26 mouse cellular contexts compared by ENCODE assay signal in the genomic region with DNA sequence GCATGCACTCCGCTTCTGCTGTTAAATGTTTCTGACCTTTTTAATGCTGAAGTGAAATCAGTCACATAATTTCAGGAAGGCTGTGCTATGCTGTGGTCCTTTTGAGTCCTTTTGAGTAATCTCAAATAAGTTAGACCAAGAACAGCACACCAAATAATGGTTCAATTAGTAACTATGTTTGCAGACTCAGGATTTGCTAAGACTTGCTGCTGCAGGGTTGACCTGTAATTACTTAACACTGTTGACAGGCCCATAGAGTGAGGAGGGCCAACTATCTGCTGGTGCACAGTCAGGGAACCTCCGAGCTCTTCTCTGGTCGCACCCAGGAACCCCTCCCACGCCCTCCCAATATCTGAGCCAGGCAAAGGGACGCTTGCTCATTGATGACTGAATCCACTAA.
A peak's percentile ranks its signal among the peaks of the same experiment; 100 is the strongest.
DNase-seq lines count a peak whose midpoint lies in the region; ATAC-seq and TF ChIP-seq lines count a peak whose summit lies in the region.
"Had no signal": no experiment of that assay in that cellular context is flagged by ENCODE, and none has a peak within 500 bp of the region (broad histone marks: within the 10 kb centered on the region; RNA-seq: fewer than 3 reads in every experiment).

No protein-coding gene starts in this region.

- no peak overlapping the region for H3K27ac ChIP-seq in liver, adult 2 months (replicated peaks; ENCODE audit: insufficient read depth, low read depth, low read length)
- H3K27ac ChIP-seq in stomach, embryonic 15.5 days, result 0 out of 2 replicates have a peak overlapping the region, but pooled peaks have one; percentile 45
- H3K27ac ChIP-seq in stomach, postnatal 0 days (replicated peaks), result no peak overlapping the region
- H3K27ac ChIP-seq: embryonic facial prominence, embryonic 12.5 days; embryonic facial prominence, embryonic 15.5 days; heart, embryonic 15.5 days had no signal

- no peak for TF ChIP-seq POLR2A in liver, adult 2 months (IDR thresholded peaks at IDR 0.05; ENCODE audit: extremely low read depth, insufficient read depth, low read length)

- no peaks in the 10 kb centered on the region for H3K79me2 ChIP-seq in liver, adult 2 months (ENCODE audit: control insufficient read depth, insufficient read depth, low read length)

- H3K4me3 ChIP-seq in liver, adult 2 months (ENCODE audit: insufficient read depth, low read depth, low read length), result no peak overlapping the region
- H3K4me3 ChIP-seq in stomach, embryonic 15.5 days (replicated peaks), result no peak overlapping the region
- no peak overlapping the region for H3K4me3 ChIP-seq in stomach, postnatal 0 days (ENCODE audit: low read depth, low read length)
- H3K4me3 ChIP-seq: embryonic facial prominence, embryonic 12.5 days; embryonic facial prominence, embryonic 15.5 days; gastrocnemius, adult 2 months; heart, embryonic 12.5 days; heart, embryonic 15.5 days; hindbrain, embryonic 10.5 days; hindbrain, embryonic 13.5 days had no signal

- H3K27me3 ChIP-seq in liver, adult 2 months (ENCODE audit: control insufficient read depth, insufficient read depth, low read length), result no peaks in the 10 kb centered on the region
- no peaks in the 10 kb centered on the region for H3K27me3 ChIP-seq in stomach, embryonic 15.5 days (replicated peaks)
- no peaks in the 10 kb centered on the region for H3K27me3 ChIP-seq in stomach, postnatal 0 days (ENCODE audit: control insufficient read depth, insufficient read depth, low read length)
- H3K27me3 ChIP-seq: embryonic facial prominence, embryonic 12.5 days; embryonic facial prominence, embryonic 15.5 days; heart, embryonic 12.5 days; heart, embryonic 15.5 days had no signal

- no peak for TF ChIP-seq EP300 in stomach, postnatal 0 days (optimal IDR thresholded peaks at IDR 0.05)

- TF ChIP-seq CTCF in liver, adult 2 months (IDR thresholded peaks at IDR 0.05; ENCODE audit: low read depth, low read length), result no peak
- TF ChIP-seq CTCF in stomach, postnatal 0 days (IDR thresholded peaks at IDR 0.05; ENCODE audit: low read depth), result no peak

- H3K4me1 ChIP-seq in liver, adult 2 months (ENCODE audit: control insufficient read depth, insufficient read depth, low read length), result peaks cover 9% of the 10 kb centered on the region
- H3K4me1 ChIP-seq in stomach, embryonic 15.5 days, result no peaks in the 10 kb centered on the region
- no peaks in the 10 kb centered on the region for H3K4me1 ChIP-seq in stomach, postnatal 0 days (replicated peaks; ENCODE audit: control insufficient read depth, insufficient read depth)

- no peaks in the 10 kb centered on the region for H3K36me3 ChIP-seq in liver, adult 2 months (ENCODE audit: control insufficient read depth, insufficient read depth, low read length)
- H3K36me3 ChIP-seq in stomach, embryonic 15.5 days, result no peaks in the 10 kb centered on the region
- H3K36me3 ChIP-seq in stomach, postnatal 0 days (ENCODE audit: control insufficient read depth, insufficient read depth, low read length), result no peaks in the 10 kb centered on the region
- H3K36me3 ChIP-seq: embryonic facial prominence, embryonic 12.5 days; embryonic facial prominence, embryonic 15.5 days; heart, embryonic 15.5 days had no signal

- no peak for ATAC-seq in stomach, embryonic 15.5 days (ENCODE audit: insufficient read depth, low FRiP score, low read depth)
- ATAC-seq in stomach, postnatal 0 days (ENCODE audit: low FRiP score, low TSS enrichment), result no peak
- no peak for ATAC-seq in granulocyte monocyte progenitor cell, adult 5-6 weeks (replicated peaks; ENCODE audit: poor library complexity, severe bottlenecking)
- ATAC-seq: CD4-positive, CD25-positive, alpha-beta regulatory T cell, adult 4 months; forebrain, embryonic 14.5 days; forebrain, postnatal 0 days had no signal

- no peak overlapping the region for H3K9ac ChIP-seq in liver, adult 2 months (ENCODE audit: low read depth, low read length)
- no peak overlapping the region for H3K9ac ChIP-seq in stomach, embryonic 15.5 days
- no peak overlapping the region for H3K9ac ChIP-seq in stomach, postnatal 0 days (ENCODE audit: low read length)
- H3K9ac ChIP-seq: embryonic facial prominence, embryonic 12.5 days; embryonic facial prominence, embryonic 15.5 days; forebrain, postnatal 0 days; heart, embryonic 12.5 days; heart, embryonic 15.5 days; hindbrain, embryonic 13.5 days had no signal

- DNase-seq in liver, adult 2 months (ENCODE audit: extremely low read depth, low read depth, low spot score), result peak; percentile 77
- DNase-seq in liver, result no peak
- no peak for DNase-seq in stomach, postnatal 0 days (ENCODE audit: low spot score)
- DNase-seq in yolk sac, embryonic 10.5 days (ENCODE audit: low spot score), result peak; percentile 18
- DNase-seq: adrenal gland, adult 2 months; adrenal gland, postnatal 14 days; cerebellum, adult 11 months; cerebellum, adult 2 months; cerebellum, adult 9-11 months; cerebellum, postnatal 25 days; forebrain, postnatal 0 days; gastrocnemius, adult 2 months; gastrocnemius, postnatal 14 days; heart, adult 18-20 months; heart, postnatal 10 days; heart, postnatal 36 days had no signal

- H3K9me3 ChIP-seq in stomach, embryonic 15.5 days, result no peaks in the 10 kb centered on the region
- H3K9me3 ChIP-seq in stomach, postnatal 0 days (ENCODE audit: control insufficient read depth, low read length), result no peaks in the 10 kb centered on the region
- H3K9me3 ChIP-seq: embryonic facial prominence, embryonic 12.5 days; embryonic facial prominence, embryonic 15.5 days; heart, embryonic 12.5 days; heart, embryonic 15.5 days; hindbrain, embryonic 10.5 days; hindbrain, embryonic 13.5 days had no signal

- WGBS in liver, adult 2 months, result 39% methylated on average over 5 of the region's 5 CpGs
- WGBS in stomach, embryonic 15.5 days, result 73% methylated on average over 5 of the region's 5 CpGs
- WGBS in stomach, postnatal 0 days, result 73% methylated on average over 5 of the region's 5 CpGs

- no peak overlapping the region for H3K4me2 ChIP-seq in stomach, embryonic 15.5 days
- no peak overlapping the region for H3K4me2 ChIP-seq in stomach, postnatal 0 days (replicated peaks; ENCODE audit: low read depth)
- H3K4me2 ChIP-seq: embryonic facial prominence, embryonic 12.5 days; embryonic facial prominence, embryonic 15.5 days; heart, embryonic 12.5 days; heart, embryonic 15.5 days; hindbrain, embryonic 13.5 days had no signal

Comparison
In these comparisons a context has a peak if more than half of its experiments do, and no peak if none do; other contexts are left out.
1. DNase-seq: peak in liver, adult 2 months (single experiment) and yolk sac, embryonic 10.5 days (single experiment); none in liver (single experiment) and stomach, postnatal 0 days (single experiment).